ENCODE assay signal across 8 mouse cellular contexts in the genomic region with DNA sequence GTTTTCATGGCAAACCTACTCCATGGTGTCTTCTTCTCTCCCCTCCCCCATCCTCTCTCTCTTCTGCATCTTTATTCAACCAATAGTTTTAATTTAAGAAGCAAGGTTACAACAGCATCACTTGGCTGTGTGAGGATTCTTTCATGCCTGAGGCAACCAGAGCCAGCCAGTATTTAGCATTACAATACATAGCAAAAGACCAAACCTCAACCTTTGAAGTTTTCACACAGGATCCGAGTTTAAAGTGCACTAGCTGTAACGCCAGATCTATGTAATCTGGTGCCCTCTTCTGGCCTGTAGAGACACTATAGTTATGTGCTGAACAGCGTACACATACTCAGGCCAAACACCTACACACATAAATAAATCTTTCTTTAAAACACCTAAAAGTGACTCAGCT. TPM values are rescaled to one million over a fixed set of nuclear protein-coding genes. Genes with fewer than 3 reads are reported as not detected.
A peak's percentile ranks its signal among the peaks of the same experiment; 100 is the strongest.
DNase-seq lines count a peak whose midpoint lies in the region; ATAC-seq and TF ChIP-seq lines count a peak whose summit lies in the region.

No protein-coding gene starts in this region.

- intact Hi-C loops in heart, adult 2 months (cut with DNase I) = loop anchor here (5.0 kb wide), 1 partner anchor 268 kb away; no protein-coding TSS in a partner anchor
- intact Hi-C loops in heart, postnatal 25 days (cut with DNase I) = loop anchor here (5.0 kb wide), 1 partner anchor 268 kb away; no protein-coding TSS in a partner anchor

- peak; percentile 73 for ATAC-seq in megakaryocyte-erythroid progenitor cell, adult 5-6 weeks (replicated peaks; ENCODE audit: low FRiP score, low TSS enrichment, poor library complexity, severe bottlenecking)

- no peak for TF ChIP-seq POLR2A in heart, adult 2 months (IDR thresholded peaks at IDR 0.05; ENCODE audit: insufficient read depth, low read depth, low read length)
- TF ChIP-seq POLR2A in brain, embryonic 14.5 days (IDR thresholded peaks at IDR 0.05; ENCODE audit: borderline replicate concordance, extremely low read depth, insufficient read depth, insufficient read length, poor library complexity, severe bottlenecking) = no peak

- TF ChIP-seq CTCF in heart, adult 2 months (IDR thresholded peaks at IDR 0.05) = peak; percentile 67
- peak; percentile 42; the same call in 1 of the 2 replicates for TF ChIP-seq CTCF in brain, embryonic 14.5 days (IDR thresholded peaks at IDR 0.05; ENCODE audit: borderline replicate concordance, extremely low read depth, insufficient read depth, insufficient read length)

- TF ChIP-seq EP300 in heart, adult 2 months (IDR thresholded peaks at IDR 0.05; ENCODE audit: insufficient read depth, low read depth, low read length) = no peak

- no peak overlapping the region for H3K9ac ChIP-seq in heart, adult 2 months (ENCODE audit: low read depth, low read length)

- DNase-seq in heart, adult 2 months = no peak
- no peak for DNase-seq in heart, postnatal 25 days (ENCODE audit: low spot score)
- DNase-seq in CD4-positive helper T cell, adult 2 months (ENCODE audit: low read depth, low spot score) = peak; percentile 51
- DNase-seq in brain, embryonic 14.5 days (ENCODE audit: low read depth) = peak; percentile 68
- no peak for DNase-seq in right cerebral cortex, postnatal 4 days
- no peak for DNase-seq in cerebellum, adult 9-10 months
- no peak for DNase-seq in gastrocnemius, adult 8-10 months (ENCODE audit: low spot score in 2 of 2)

- H3K79me2 ChIP-seq in heart, adult 2 months (replicated peaks; ENCODE audit: control insufficient read depth, insufficient read depth, low read length) = no peaks in the 10 kb centered on the region

- H3K27me3 ChIP-seq in heart, adult 2 months (ENCODE audit: control insufficient read depth, insufficient read depth, low read length) = no peaks in the 10 kb centered on the region

- no peaks in the 10 kb centered on the region for H3K36me3 ChIP-seq in heart, adult 2 months (ENCODE audit: control insufficient read depth, insufficient read depth, low read length)

- no peaks in the 10 kb centered on the region for H3K4me1 ChIP-seq in heart, adult 2 months (ENCODE audit: control insufficient read depth, insufficient read depth, low read length)

- no peak overlapping the region for H3K27ac ChIP-seq in heart, adult 2 months

- no peak overlapping the region for H3K4me3 ChIP-seq in heart, adult 2 months

- 45% methylated on average over 3 of the region's 3 CpGs for WGBS in heart, adult 2 months

RNA-seq across cellular contexts. Expression of a gene that starts 18.5 kb away (rescaled TPM):
- total RNA-seq in heart, adult 2 months (2021) = 10 to 100 TPM; 49.9 to 60.1 TPM
- polyA plus RNA-seq in heart, adult 2 months (2012; rRNA removed) = 26.0 and 40.5 TPM in 2 replicates
- 10 to 100 TPM; 52.4 to 59.1 TPM for total RNA-seq in heart, postnatal 25 days (2021)
- 56.7 and 61.0 TPM in 2 replicates for polyA plus RNA-seq in brain, embryonic 14.5 days (2012; rRNA removed)
- 80.8 and 82.4 TPM in 2 replicates for total RNA-seq in megakaryocyte-erythroid progenitor cell, adult 5-6 weeks (2014; fragmentation: Nextera tagmentation)
- total RNA-seq in megakaryocyte-erythroid progenitor cell, adult 5-6 weeks (2017) = 108 TPM in 2 replicates
- total RNA-seq in gastrocnemius, adult 8-10 months (2022) = 10 to 100 TPM; 53.8 to 71.3 (median 68.1) TPM

RNA-seq across cellular contexts. Expression of a gene that starts 36.7 kb away (rescaled TPM):
- 10 to 100 TPM; 46.0 to 49.7 TPM for total RNA-seq in heart, adult 2 months (2021)
- 28.7 and 32.9 TPM in 2 replicates for polyA plus RNA-seq in heart, adult 2 months (2012; rRNA removed)
- 10 to 100 TPM; 44.9 to 46.8 TPM for total RNA-seq in heart, postnatal 25 days (2021)
- 63.6 and 109 TPM in 2 replicates for polyA plus RNA-seq in brain, embryonic 14.5 days (2012; rRNA removed)
- total RNA-seq in megakaryocyte-erythroid progenitor cell, adult 5-6 weeks (2014; fragmentation: Nextera tagmentation) = 27.7 and 32.8 TPM in 2 replicates
- total RNA-seq in megakaryocyte-erythroid progenitor cell, adult 5-6 weeks (2017) = 2.7 and 3.3 TPM in 2 replicates
- 10 to 100 TPM; 24.5 to 30.0 (median 27.2) TPM for total RNA-seq in gastrocnemius, adult 8-10 months (2022)

RNA-seq across cellular contexts. Expression of a gene that starts 53.9 kb away (rescaled TPM):
- total RNA-seq in heart, adult 2 months (2021) = 10 to 100 TPM; 22.6 to 25.6 TPM
- polyA plus RNA-seq in heart, adult 2 months (2012; rRNA removed) = 61.4 and 95.6 TPM in 2 replicates
- total RNA-seq in heart, postnatal 25 days (2021) = 10 to 100 TPM; 30.6 to 34.8 TPM
- polyA plus RNA-seq in brain, embryonic 14.5 days (2012; rRNA removed) = 269 and 333 TPM in 2 replicates
- total RNA-seq in megakaryocyte-erythroid progenitor cell, adult 5-6 weeks (2014; fragmentation: Nextera tagmentation) = 71.7 and 81.0 TPM in 2 replicates
- 29.2 and 40.1 TPM in 2 replicates for total RNA-seq in megakaryocyte-erythroid progenitor cell, adult 5-6 weeks (2017)
- total RNA-seq in gastrocnemius, adult 8-10 months (2022) = 10 to 100 TPM; 54.1 to 72.5 (median 64.8) TPM

RNA-seq across cellular contexts. Expression of a gene that starts 55.2 kb away (rescaled TPM):
- 100 to 1,000 TPM; 195 to 211 TPM for total RNA-seq in heart, adult 2 months (2021)
- polyA plus RNA-seq in heart, adult 2 months (2012; rRNA removed) = 307 and 322 TPM in 2 replicates
- total RNA-seq in heart, postnatal 25 days (2021) = 100 to 1,000 TPM; 201 to 215 TPM
- polyA plus RNA-seq in brain, embryonic 14.5 days (2012; rRNA removed) = 1,266 and 1,281 TPM in 2 replicates
- total RNA-seq in megakaryocyte-erythroid progenitor cell, adult 5-6 weeks (2014; fragmentation: Nextera tagmentation) = 166 and 200 TPM in 2 replicates
- 113 and 150 TPM in 2 replicates for total RNA-seq in megakaryocyte-erythroid progenitor cell, adult 5-6 weeks (2017)
- 100 to 1,000 TPM; 113 to 138 (median 134) TPM for total RNA-seq in gastrocnemius, adult 8-10 months (2022)

Comparison
In these comparisons a context has a peak if more than half of its experiments do, and no peak if none do; other contexts are left out.
1. DNase-seq: peak in CD4-positive helper T cell, adult 2 months (single experiment) and brain, embryonic 14.5 days (single experiment); none in heart, adult 2 months (0 of 2), heart, postnatal 25 days (single experiment), right cerebral cortex, postnatal 4 days (single experiment), cerebellum, adult 9-10 months (single experiment) and gastrocnemius, adult 8-10 months (0 of 2).